Mouse (Mus musculus): ENCODE results near the gene Ankrd33. TPM values are rescaled to one million over a fixed set of nuclear protein-coding genes. Genes with fewer than 3 reads are reported as not detected.
A peak's percentile ranks its signal among the peaks of the same experiment; 100 is the strongest.

Gene Ankrd33
- polyA plus RNA-seq, 1 experiment: not detected

GRCm38 (mm10) chr15:101144176-101144575 lies 28.6 kb downstream of the Ankrd33 start:
- Histone ChIP-seq H3K27ac (ENCODE audit: insufficient read depth, low read depth, low read length) (peak overlapping the region; percentile 88), H3K4me3 (ENCODE audit: insufficient read depth, low read length) (peak overlapping the region; percentile 71), H3K4me1 (ENCODE audit: control insufficient read depth, insufficient read depth, low read length) (peaks cover 36% of the 10 kb centered on the region)
- TF ChIP-seq POLR2A (IDR thresholded peaks at IDR 0.05; ENCODE audit: borderline replicate concordance, low read depth, low read length) (no peak), CTCF (IDR thresholded peaks at IDR 0.05; ENCODE audit: low read depth, low read length) (no peak)

- Histone ChIP-seq H3K4me3 (ENCODE audit: insufficient read depth, low read length) (peak overlapping the region; percentile 71), H3K27ac (ENCODE audit: insufficient read depth, low read depth, low read length) (peak overlapping the region; percentile 88), H3K4me1 (ENCODE audit: control insufficient read depth, insufficient read depth, low read length) (peaks cover 34% of the 10 kb centered on the region)
- no peak for TF ChIP-seq POLR2A (IDR thresholded peaks at IDR 0.05; ENCODE audit: borderline replicate concordance, low read depth, low read length)
- no peak for TF ChIP-seq CTCF (IDR thresholded peaks at IDR 0.05; ENCODE audit: low read depth, low read length)
Measured at GRCm38 (mm10) chr15:101144779-101145178, 29.2 kb downstream of the Ankrd33 start.

GRCm38 (mm10) chr15:101145424-101146099 lies 30.0 kb downstream of the Ankrd33 start:
- no peak for TF ChIP-seq POLR2A (IDR thresholded peaks at IDR 0.05; ENCODE audit: borderline replicate concordance, low read depth, low read length)
- peak; percentile 43 for TF ChIP-seq CTCF (IDR thresholded peaks at IDR 0.05; ENCODE audit: low read depth, low read length)
- H3K4me1 ChIP-seq (ENCODE audit: control insufficient read depth, insufficient read depth, low read length): peaks cover 33% of the 10 kb centered on the region
- H3K27ac ChIP-seq (ENCODE audit: insufficient read depth, low read depth, low read length): peak overlapping the region; percentile 88
- peak overlapping the region; percentile 71 for H3K4me3 ChIP-seq (ENCODE audit: insufficient read depth, low read length)

- Histone ChIP-seq H3K4me1 (ENCODE audit: control insufficient read depth, insufficient read depth, low read length) (peaks cover 28% of the 10 kb centered on the region), H3K27ac (ENCODE audit: insufficient read depth, low read depth, low read length) (peak overlapping the region; percentile 66), H3K4me3 (ENCODE audit: insufficient read depth, low read length) (peak overlapping the region; percentile 24)
- TF ChIP-seq POLR2A (IDR thresholded peaks at IDR 0.05; ENCODE audit: borderline replicate concordance, low read depth, low read length): no peak
- no peak for TF ChIP-seq CTCF (IDR thresholded peaks at IDR 0.05; ENCODE audit: low read depth, low read length)
Measured at GRCm38 (mm10) chr15:101146100-101146965, 30.8 kb downstream of the Ankrd33 start.

- TF ChIP-seq CTCF (IDR thresholded peaks at IDR 0.05; ENCODE audit: low read depth, low read length) (no peak), POLR2A (IDR thresholded peaks at IDR 0.05; ENCODE audit: borderline replicate concordance, low read depth, low read length) (no peak)
- H3K4me3 ChIP-seq (ENCODE audit: insufficient read depth, low read length): no peak overlapping the region
- H3K4me1 ChIP-seq (ENCODE audit: control insufficient read depth, insufficient read depth, low read length): peaks cover 26% of the 10 kb centered on the region
- no peak overlapping the region for H3K27ac ChIP-seq (ENCODE audit: insufficient read depth, low read depth, low read length)
Measured at GRCm38 (mm10) chr15:101147115-101147909, 31.8 kb downstream of the Ankrd33 start.

- peaks cover 26% of the 10 kb centered on the region for H3K4me1 ChIP-seq (ENCODE audit: control insufficient read depth, insufficient read depth, low read length)
Measured at GRCm38 (mm10) chr15:101147910-101148273, 32.3 kb downstream of the Ankrd33 start.

GRCm38 (mm10) chr15:101148604-101149003 lies 33.0 kb downstream of the Ankrd33 start:
- Histone ChIP-seq H3K27ac (ENCODE audit: insufficient read depth, low read depth, low read length) (no peak overlapping the region), H3K4me3 (ENCODE audit: insufficient read depth, low read length) (no peak overlapping the region), H3K4me1 (ENCODE audit: control insufficient read depth, insufficient read depth, low read length) (peaks cover 19% of the 10 kb centered on the region)
- no peak for TF ChIP-seq POLR2A (IDR thresholded peaks at IDR 0.05; ENCODE audit: borderline replicate concordance, low read depth, low read length)
- TF ChIP-seq CTCF (IDR thresholded peaks at IDR 0.05; ENCODE audit: low read depth, low read length): no peak

More at GRCm38 (mm10) chr15:101147910-101148273, 32.3 kb downstream of the Ankrd33 start:
- Histone ChIP-seq H3K4me3 (ENCODE audit: insufficient read depth, low read length) (no peak overlapping the region), H3K27ac (ENCODE audit: insufficient read depth, low read depth, low read length) (no peak overlapping the region)
- TF ChIP-seq POLR2A (IDR thresholded peaks at IDR 0.05; ENCODE audit: borderline replicate concordance, low read depth, low read length) (no peak), CTCF (IDR thresholded peaks at IDR 0.05; ENCODE audit: low read depth, low read length) (no peak)

GRCm38 (mm10) chr15:101151409-101152261 lies 36.1 kb downstream of the Ankrd33 start:
- no peak for TF ChIP-seq CTCF (IDR thresholded peaks at IDR 0.05; ENCODE audit: low read depth, low read length)
- no peak for TF ChIP-seq POLR2A (IDR thresholded peaks at IDR 0.05; ENCODE audit: borderline replicate concordance, low read depth, low read length)
- H3K4me1 ChIP-seq (ENCODE audit: control insufficient read depth, insufficient read depth, low read length): peaks cover 13% of the 10 kb centered on the region
- no peak overlapping the region for H3K27ac ChIP-seq (ENCODE audit: insufficient read depth, low read depth, low read length)
- no peak overlapping the region for H3K4me3 ChIP-seq (ENCODE audit: insufficient read depth, low read length)
